Mouse (Mus musculus) MEL (cell line): Measurements from ENCODE around the gene Eef1a1. TPM values are rescaled to one million over a fixed set of nuclear protein-coding genes. Genes with fewer than 3 reads are reported as not detected.
A peak's percentile ranks its signal among the peaks of the same experiment; 100 is the strongest.

Experiments
- DNase-seq: peaks from one replicate; pipeline ENCODE4 v3.0.0; 2011; ENCODE audit warnings: low read depth, low spot score
- H3K27ac ChIP-seq: 2 replicates; pipeline ENCODE4 v1.5.1; 2012; ENCODE audit warnings: low read depth, mild to moderate bottlenecking, control low read depth, low read length, moderate library complexity; ENCODE audit not compliant: control insufficient read depth
- H3K27me3 ChIP-seq, 2 experiments: fragments of 150-350 bp in 1 of 2; sonication (generic) in 1 of 2; 2 replicates each; pipeline ENCODE4 v1.6.1; 2012; ENCODE audit warnings: low read length in 2 of 2, mild to moderate bottlenecking in 2 of 2, improper control_type of control experiment in 1 of 2, moderate library complexity in 1 of 2; ENCODE audit not compliant: insufficient read depth in 2 of 2, control insufficient read depth in 1 of 2
- H3K36me3 ChIP-seq, 2 experiments: 2 replicates each; pipeline ENCODE4 v1.6.1; 2012 to 2014; ENCODE audit warnings: low read length in 2 of 2, improper control_type of control experiment in 1 of 2, inconsistent platforms in 1 of 2, mild to moderate bottlenecking in 1 of 2; ENCODE audit not compliant: insufficient read depth in 2 of 2, control insufficient read depth in 1 of 2
- H3K4me1 ChIP-seq, 2 experiments: fragments of 150-350 bp in 1 of 2; sonication (generic) in 1 of 2; 2 replicates each; pipeline ENCODE4 v1.6.1; 2012; ENCODE audit warnings: low read length in 2 of 2, improper control_type of control experiment in 1 of 2, mild to moderate bottlenecking in 1 of 2; ENCODE audit not compliant: insufficient read depth in 2 of 2, control insufficient read depth in 1 of 2
- H3K4me3 ChIP-seq, 2 experiments: fragments of 150-350 bp in 1 of 2; sonication (generic) in 1 of 2; 2 replicates each; pipeline ENCODE4 v1.5.1; 2012; ENCODE audit warnings: low read depth in 2 of 2, low read length in 2 of 2, mild to moderate bottlenecking in 2 of 2, moderate library complexity in 2 of 2, control low read depth in 1 of 2, improper control_type of control experiment in 1 of 2; ENCODE audit not compliant: control insufficient read depth in 1 of 2, insufficient read depth in 1 of 2
- H3K79me2 ChIP-seq: 2 replicates; pipeline ENCODE4 v1.6.1; 2012; ENCODE audit warnings: mild to moderate bottlenecking, low read length, moderate library complexity; ENCODE audit not compliant: control insufficient read depth, poor library complexity, insufficient read depth
- H3K9ac ChIP-seq: 2 replicates; pipeline ENCODE4 v1.6.1; 2012; ENCODE audit warnings: low read depth, mild to moderate bottlenecking, control low read depth, low read length, moderate library complexity; ENCODE audit not compliant: control insufficient read depth, poor library complexity, severe bottlenecking
- H3K9me3 ChIP-seq: fragments of 150-350 bp; sonication (generic); replicated peaks from 2 replicates; pipeline ENCODE4 v1.6.1; 2012; ENCODE audit warnings: mild to moderate bottlenecking, low read length, improper control_type of control experiment, moderate library complexity; ENCODE audit not compliant: insufficient read depth
- CHD1 ChIP-seq: IDR thresholded peaks from 2 replicates; pipeline ENCODE4 v1.6.1; 2012; ENCODE audit warnings: low read depth, mild to moderate bottlenecking, inconsistent platforms, low read length, improper control_type of control experiment
- EP300 ChIP-seq, 2 experiments: IDR thresholded peaks; 2 replicates each; pipeline ENCODE4 v1.6.1; 2011; ENCODE audit warnings: improper control_type of control experiment in 2 of 2, low read length in 2 of 2, low read depth in 1 of 2, mild to moderate bottlenecking in 1 of 2
- ETS1 ChIP-seq: IDR thresholded peaks from 2 replicates; pipeline ENCODE4 v1.6.1; 2012; ENCODE audit warnings: low read depth, mild to moderate bottlenecking, inconsistent platforms, low read length, improper control_type of control experiment, moderate library complexity
- GATA1 ChIP-seq: IDR thresholded peaks from 2 replicates; pipeline ENCODE4 v1.6.1; 2011; ENCODE audit warnings: low read depth, low read length, improper control_type of control experiment
- TAL1 ChIP-seq: IDR thresholded peaks from 2 replicates; pipeline ENCODE4 v1.6.1; 2012; ENCODE audit warnings: mild to moderate bottlenecking, inconsistent platforms, low read length, moderate library complexity, mixed read lengths
- TBP ChIP-seq: IDR thresholded peaks from 2 replicates; pipeline ENCODE4 v1.8.0; 2011; ENCODE audit warnings: low read depth, low read length, improper control_type of control experiment
- TCF12 ChIP-seq: IDR thresholded peaks from 2 replicates; pipeline ENCODE4 v1.6.1; 2014; ENCODE audit warnings: low read depth, mild to moderate bottlenecking, inconsistent platforms, low read length, improper control_type of control experiment, moderate library complexity
- UBTF ChIP-seq: IDR thresholded peaks from 2 replicates; pipeline ENCODE4 v1.6.1; 2012; ENCODE audit warnings: low read depth, mild to moderate bottlenecking, inconsistent platforms, low read length, improper control_type of control experiment, moderate library complexity, borderline replicate concordance; ENCODE audit not compliant: insufficient read depth
- polyA plus RNA-seq, 2 experiments: library from polyadenylated mRNA; stranded (reverse) in 1 of 2; unstranded in 1 of 2; fragments of >175 nt in 1 of 2; fragments of >200 nt in 1 of 2; gene quantifications; 2 replicates each; pipeline versions ENCODE4 v1.2.1 to v1.2.4; 2012; ENCODE audit warnings: low replicate concordance in 2 of 2, low read depth in 1 of 2; ENCODE audit not compliant: insufficient read length in 2 of 2, insufficient read depth in 1 of 2, missing spikeins in 1 of 2
- total RNA-seq: library from RNA; depleted of rRNA; stranded (reverse); fragments of 300-350 nt; gene quantifications from 2 replicates; pipeline ENCODE4 v1.2.3, GENCODE M21; 2012

Gene Eef1a1
- total and polyA plus RNA-seq, 3 experiments = 11,701 to 60,504 (median 13,182) TPM

DNA sequence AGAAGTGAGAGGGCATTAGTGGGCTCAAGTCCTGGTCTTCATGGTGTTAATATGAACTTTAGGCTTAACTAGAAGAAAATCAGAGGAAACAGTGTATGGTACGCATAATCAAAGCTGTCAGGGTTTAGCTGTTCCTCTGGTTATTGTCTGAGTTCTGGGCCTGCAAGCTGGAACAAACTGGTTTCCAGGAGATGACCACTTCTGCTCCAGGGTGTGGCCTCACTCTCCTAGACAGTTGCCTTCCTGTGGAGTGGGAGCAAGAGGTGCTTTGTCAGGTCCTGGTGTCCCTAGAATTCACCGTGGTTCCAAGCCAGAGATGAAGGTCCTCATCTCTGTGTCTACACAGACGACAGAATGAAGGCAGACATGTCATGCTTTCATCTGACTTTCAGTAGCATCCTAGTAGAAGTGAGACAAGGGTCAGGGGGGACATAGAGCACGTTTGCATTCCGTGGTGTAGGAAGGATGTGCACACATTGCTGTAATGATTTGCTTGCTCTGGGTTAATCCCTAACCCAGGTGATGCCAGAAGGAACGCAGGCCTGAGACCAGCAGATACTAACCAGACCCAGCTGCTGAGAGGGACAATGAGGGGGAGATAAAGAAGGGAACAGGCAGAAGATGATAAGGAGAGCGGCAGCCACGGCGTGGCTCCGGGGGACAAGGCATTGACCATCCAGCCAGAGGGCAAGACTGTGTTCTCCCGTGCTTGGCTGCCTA lies 17.2 kb upstream of the Eef1a1 start:
- Histone ChIP-seq H3K4me3 (no peak overlapping the region), H3K79me2 (no peaks in the 10 kb centered on the region), H3K9me3 (no peaks in the 10 kb centered on the region), H3K4me1 (no peaks in the 10 kb centered on the region), H3K36me3 (no peaks in the 10 kb centered on the region), H3K27me3 (peaks cover 0 to 2% of the 10 kb centered on the region in 2 experiments; a peak in 3 of 4 replicates), H3K9ac (no peak overlapping the region), H3K27ac (no peak overlapping the region)
- peak; percentile 76 for TF ChIP-seq TCF12
- peak; percentile 25; the same call in 1 of the 2 replicates for TF ChIP-seq ETS1
- peak; percentile 58; the same call in 1 of the 2 replicates for TF ChIP-seq GATA1
- TF ChIP-seq EP300 (IDR thresholded peaks at IDR 0.05; ENCODE audit: low read depth in 1 of 2, low read length in 2 of 2) = peak in 1 of 2 experiments; percentile 60; a peak in 2 of 4 replicates
- peak; percentile 51 for TF ChIP-seq TAL1
- TF ChIP-seq CHD1 = no peak
- DNase-seq = peak; percentile 35

- DNase-seq = no peak
- H3K27me3 ChIP-seq = peaks cover 0 to 2% of the 10 kb centered on the region in 2 experiments; a peak in 3 of 4 replicates
- no peaks in the 10 kb centered on the region for H3K9me3 ChIP-seq
- H3K4me3 ChIP-seq = no peak overlapping the region
- no peaks in the 10 kb centered on the region for H3K4me1 ChIP-seq
- H3K27ac ChIP-seq = no peak overlapping the region
- H3K79me2 ChIP-seq = no peaks in the 10 kb centered on the region
- TF ChIP-seq TBP = no peak
- TF ChIP-seq, all 39 proteins: peak for 0
- H3K36me3 ChIP-seq = no peaks in the 10 kb centered on the region
- H3K9ac ChIP-seq = no peak overlapping the region
Observed at GRCm38 (mm10) chr9:78505223-78505622, 16.3 kb upstream of the Eef1a1 start.

GRCm38 (mm10) chr9:78504679-78505078 lies 15.7 kb upstream of the Eef1a1 start:
- Histone ChIP-seq H3K79me2 (no peaks in the 10 kb centered on the region), H3K9me3 (no peaks in the 10 kb centered on the region), H3K27me3 (peaks cover 0 to 2% of the 10 kb centered on the region in 2 experiments; a peak in 3 of 4 replicates), H3K4me1 (no peaks in the 10 kb centered on the region), H3K36me3 (no peaks in the 10 kb centered on the region), H3K27ac (no peak overlapping the region), H3K4me3 (no peak overlapping the region), H3K9ac (no peak overlapping the region)
- no peak for TF ChIP-seq GATA1
- TF ChIP-seq UBTF = no peak
- DNase-seq = no peak
